ENCODE assay signal across 13 mouse cellular contexts in genomic region chr6:22014291-22014911, GRCm38 (mm10). TPM values are rescaled to one million over a fixed set of nuclear protein-coding genes. Genes with fewer than 3 reads are reported as not detected.
A peak's percentile ranks its signal among the peaks of the same experiment; 100 is the strongest.
DNase-seq lines count a peak whose midpoint lies in the region; ATAC-seq and TF ChIP-seq lines count a peak whose summit lies in the region.
"Had no signal": no experiment of that assay in that cellular context is flagged by ENCODE, and none has a peak within 500 bp of the region (broad histone marks: within the 10 kb centered on the region; RNA-seq: fewer than 3 reads in every experiment).

No protein-coding gene starts in this region.

- no peaks in the 10 kb centered on the region for H3K27me3 ChIP-seq in heart, adult 2 months (ENCODE audit: control insufficient read depth, insufficient read depth, low read length)
- no peaks in the 10 kb centered on the region for H3K27me3 ChIP-seq in kidney, embryonic 15.5 days
- no peaks in the 10 kb centered on the region for H3K27me3 ChIP-seq in neural tube, embryonic 15.5 days (replicated peaks)
- no peaks in the 10 kb centered on the region for H3K27me3 ChIP-seq in stomach, embryonic 16.5 days (ENCODE audit: control insufficient read depth, insufficient read depth, low read length)
- H3K27me3 ChIP-seq: limb, embryonic 12.5 days had no signal

- TF ChIP-seq EP300 in heart, adult 2 months (IDR thresholded peaks at IDR 0.05; ENCODE audit: insufficient read depth, low read depth, low read length) = no peak

- no peak overlapping the region for H3K27ac ChIP-seq in heart, adult 2 months
- no peak overlapping the region for H3K27ac ChIP-seq in kidney, embryonic 15.5 days
- H3K27ac ChIP-seq in neural tube, embryonic 15.5 days (replicated peaks) = no peak overlapping the region
- H3K27ac ChIP-seq in stomach, embryonic 16.5 days (ENCODE audit: low read length) = no peak overlapping the region
- H3K27ac ChIP-seq: limb, embryonic 12.5 days had no signal

- no peak overlapping the region for H3K4me2 ChIP-seq in kidney, embryonic 15.5 days
- no peak overlapping the region for H3K4me2 ChIP-seq in neural tube, embryonic 15.5 days
- H3K4me2 ChIP-seq in stomach, embryonic 16.5 days (ENCODE audit: low read depth, low read length) = no peak overlapping the region
- H3K4me2 ChIP-seq: limb, embryonic 12.5 days had no signal

- no peak for TF ChIP-seq POLR2A in heart, adult 2 months (IDR thresholded peaks at IDR 0.05; ENCODE audit: insufficient read depth, low read depth, low read length)

- peak; percentile 92 for DNase-seq in heart, adult 11 months
- DNase-seq in heart, adult 2 months = no peak
- no peak for DNase-seq in kidney, adult 11 months
- no peak for DNase-seq in neural tube, embryonic 10.5 days (ENCODE audit: extremely low spot score, low spot score)
- DNase-seq in embryo, embryonic 11 days = no peak
- DNase-seq: adrenal gland, adult 2 months; cerebellum, adult 2 months; kidney, postnatal 25 days had no signal

- peaks cover 28% of the 10 kb centered on the region for H3K36me3 ChIP-seq in heart, adult 2 months (ENCODE audit: control insufficient read depth, insufficient read depth, low read length)
- 0 out of 2 replicates have a peak, but pooled peaks cover 8% of the 10 kb centered on the region for H3K36me3 ChIP-seq in kidney, embryonic 15.5 days
- no peaks in the 10 kb centered on the region for H3K36me3 ChIP-seq in neural tube, embryonic 15.5 days
- H3K36me3 ChIP-seq in stomach, embryonic 16.5 days (ENCODE audit: control insufficient read depth, insufficient read depth, low read length) = no peaks in the 10 kb centered on the region

- H3K4me1 ChIP-seq in heart, adult 2 months (ENCODE audit: control insufficient read depth, insufficient read depth, low read length) = peaks cover 18% of the 10 kb centered on the region
- H3K4me1 ChIP-seq in kidney, embryonic 15.5 days = peaks cover 32% of the 10 kb centered on the region
- no peaks in the 10 kb centered on the region for H3K4me1 ChIP-seq in neural tube, embryonic 15.5 days
- H3K4me1 ChIP-seq in stomach, embryonic 16.5 days (ENCODE audit: control insufficient read depth, insufficient read depth, low read length) = peaks cover 6% of the 10 kb centered on the region; the same call in 1 of the 2 replicates

- peak; percentile 41; the same call in 1 of the 2 replicates for ATAC-seq in kidney, embryonic 15.5 days (replicated peaks; ENCODE audit: low FRiP score)
- ATAC-seq in neural tube, embryonic 15.5 days (ENCODE audit: low FRiP score) = peak; percentile 14; the same call in 1 of the 2 replicates
- ATAC-seq in stomach, embryonic 16.5 days (ENCODE audit: insufficient read depth, low FRiP score) = 0 out of 2 replicates have a peak, but pooled peaks have one; percentile 7
- ATAC-seq: lung, postnatal 0 days had no signal

- H3K4me3 ChIP-seq in heart, adult 2 months = no peak overlapping the region
- H3K4me3 ChIP-seq in kidney, embryonic 15.5 days (replicated peaks) = no peak overlapping the region
- no peak overlapping the region for H3K4me3 ChIP-seq in neural tube, embryonic 15.5 days (replicated peaks)
- no peak overlapping the region for H3K4me3 ChIP-seq in stomach, embryonic 16.5 days (replicated peaks; ENCODE audit: low read length)
- H3K4me3 ChIP-seq: limb, embryonic 12.5 days had no signal

- TF ChIP-seq CTCF in heart, adult 2 months (IDR thresholded peaks at IDR 0.05) = no peak

- H3K9me3 ChIP-seq in kidney, embryonic 15.5 days (replicated peaks) = no peaks in the 10 kb centered on the region
- H3K9me3 ChIP-seq in neural tube, embryonic 15.5 days (replicated peaks) = no peaks in the 10 kb centered on the region
- H3K9me3 ChIP-seq in stomach, embryonic 16.5 days (replicated peaks; ENCODE audit: control insufficient read depth, low read length) = no peaks in the 10 kb centered on the region
- H3K9me3 ChIP-seq: limb, embryonic 12.5 days had no signal

- WGBS in heart, adult 2 months = 97% methylated on average over 6 of the region's 6 CpGs
- WGBS in kidney, embryonic 15.5 days = 94% methylated on average over 6 of the region's 6 CpGs
- 93% methylated on average over 6 of the region's 6 CpGs for WGBS in neural tube, embryonic 15.5 days
- WGBS in stomach, embryonic 16.5 days = 92% methylated on average over 6 of the region's 6 CpGs

- no peak overlapping the region for H3K9ac ChIP-seq in heart, adult 2 months (ENCODE audit: low read depth, low read length)
- H3K9ac ChIP-seq in kidney, embryonic 15.5 days = no peak overlapping the region
- no peak overlapping the region for H3K9ac ChIP-seq in neural tube, embryonic 15.5 days (replicated peaks)
- H3K9ac ChIP-seq in stomach, embryonic 16.5 days (ENCODE audit: low read length) = no peak overlapping the region
- H3K9ac ChIP-seq: limb, embryonic 12.5 days had no signal

- H3K79me2 ChIP-seq in heart, adult 2 months (replicated peaks; ENCODE audit: control insufficient read depth, insufficient read depth, low read length) = peaks cover 2% of the 10 kb centered on the region; the same call in 1 of the 2 replicates

- intact Hi-C loops in heart, adult 2 months (cut with DNase I) = no loop called here

RNA-seq across cellular contexts. Expression of gene Cped1, which starts 28.7 kb away (rescaled TPM):
- total RNA-seq in heart, adult 2 months (2021) = 10 to 100 TPM; 23.0 to 23.3 TPM
- polyA plus RNA-seq in heart, adult 2 months (2012; rRNA removed) = 6.9 and 13.5 TPM in 2 replicates
- polyA plus RNA-seq in kidney, embryonic 15.5 days (2015; fragmentation: Nextera tagmentation; extraction: Ambion mirVana) = 41.8 and 43.9 TPM in 2 replicates
- polyA plus RNA-seq in neural tube, embryonic 15.5 days (2015; fragmentation: Nextera tagmentation; extraction: Ambion mirVana) = 2.7 and 3.6 TPM in 2 replicates
- 26.6 and 27.3 TPM in 2 replicates for polyA plus RNA-seq in stomach, embryonic 16.5 days (2015; fragmentation: Nextera tagmentation; extraction: Ambion mirVana)
